Mouse (Mus musculus) forebrain, postnatal 0 days (tissue): ENCODE measurements around the gene Hoxb9. TPM values are rescaled to one million over a fixed set of nuclear protein-coding genes. Genes with fewer than 3 reads are reported as not detected.

Source experiments
- ATAC-seq: fragments of 200-750 bp; cut with Nextera tagmentation; 2 replicates; pipeline ENCODE4 v1.8.0; 2017; ENCODE audit warnings: mild to moderate bottlenecking, moderate library complexity
- DNase-seq: peaks from one replicate; pipeline ENCODE4 v3.0.0-alpha.2; 2015
- H3K27ac ChIP-seq: fragments of 300-500 bp; sonication (generic); 2 replicates; pipeline ENCODE4 v1.5.1; 2014; ENCODE audit warnings: low read depth, mild to moderate bottlenecking, antibody characterized with exemption, low read length, moderate library complexity, mixed read lengths
- H3K27me3 ChIP-seq: fragments of 300-500 bp; sonication (generic); 2 replicates; pipeline ENCODE4 v1.6.1; 2014; ENCODE audit warnings: mild to moderate bottlenecking, low read length, mixed read lengths; ENCODE audit not compliant: insufficient read depth
- H3K36me3 ChIP-seq: fragments of 300-500 bp; sonication (generic); 2 replicates; pipeline ENCODE4 v1.6.1; 2014; ENCODE audit warnings: mild to moderate bottlenecking, moderate library complexity; ENCODE audit not compliant: insufficient read depth
- H3K4me1 ChIP-seq: fragments of 300-500 bp; sonication (generic); 2 replicates; pipeline ENCODE4 v1.6.1; 2014; ENCODE audit warnings: antibody characterized with exemption; ENCODE audit not compliant: insufficient read depth
- H3K4me2 ChIP-seq: fragments of 300-500 bp; sonication (generic); 2 replicates; pipeline ENCODE4 v1.6.1; 2014; ENCODE audit warnings: low read depth, mild to moderate bottlenecking, moderate library complexity
- H3K4me3 ChIP-seq: fragments of 300-500 bp; sonication (generic); 2 replicates; pipeline ENCODE4 v1.5.1; 2014; ENCODE audit warnings: low read depth, low read length, mixed read lengths
- H3K9ac ChIP-seq: fragments of 300-500 bp; sonication (generic); 2 replicates; pipeline ENCODE4 v1.6.1; 2014; ENCODE audit warnings: mild to moderate bottlenecking
- H3K9me3 ChIP-seq: fragments of 300-500 bp; sonication (generic); 2 replicates; pipeline ENCODE4 v1.6.1; 2016; ENCODE audit warnings: low read length
- CTCF ChIP-seq: sonication (generic); IDR thresholded peaks from 2 replicates; pipeline ENCODE4 v1.5.1; 2016; ENCODE audit warnings: antibody characterized with exemption, control low read depth, low read depth
- WGBS: fragments of 180-500 bp; shearing (Covaris S2); extraction: QIAGEN DNeasy Blood & Tissue Kit; methylation state at CpG from one replicate; pipeline ENCODE4 v1.1.7; 2014; 5-methylcytosine and 5-hydroxymethylcytosine counted together
- polyA plus RNA-seq: library from polyadenylated mRNA; unstranded; fragments of >200 nt; fragmentation: Nextera tagmentation; extraction: Ambion mirVana; gene quantifications from 2 replicates; pipeline ENCODE4 v1.2.1, GENCODE M21; 2015
- total RNA-seq: library from RNA; depleted of rRNA; stranded (reverse); fragments of >200 nt; gene quantifications from 2 replicates; pipeline ENCODE4 v1.2.3, GENCODE M21; 2014

Hoxb9 gene
- total and polyA plus RNA-seq, 2 experiments from 2014 or later = not detected

DNA sequence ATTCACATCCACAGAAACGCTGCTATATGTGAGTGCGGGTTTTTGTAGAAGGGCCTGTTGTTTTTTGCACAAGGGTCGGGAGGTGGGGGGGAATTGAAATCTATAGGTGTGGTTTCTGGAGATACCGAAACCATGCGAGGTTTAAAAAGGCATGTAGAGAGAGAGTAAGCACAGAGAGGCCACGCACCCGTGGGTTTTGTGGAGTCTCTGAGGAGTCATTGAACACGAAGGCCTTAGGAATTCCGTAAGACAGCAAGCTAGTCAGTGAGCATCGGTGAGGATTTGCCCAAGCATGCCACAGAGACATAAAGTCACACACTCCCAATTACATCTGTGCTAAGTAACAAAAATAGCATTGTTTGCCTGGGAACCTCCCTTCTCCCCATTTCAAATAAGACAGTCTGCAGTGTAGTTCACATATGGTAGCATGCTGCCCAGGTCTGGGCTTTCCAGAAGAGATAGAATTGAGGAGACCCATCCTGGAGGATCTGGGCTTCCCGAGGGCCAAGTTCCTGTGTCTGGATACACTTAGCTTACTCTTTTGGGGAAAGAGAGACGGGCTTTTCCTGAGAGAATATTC lies 18.6 kb upstream of the Hoxb9 start:
- Histone ChIP-seq H3K9me3 (no peaks in the 10 kb centered on the region), H3K4me3 (no peak overlapping the region), H3K36me3 (no peaks in the 10 kb centered on the region), H3K27me3 (peaks cover 83% of the 10 kb centered on the region), H3K4me1 (no peaks in the 10 kb centered on the region), H3K4me2 (no peak overlapping the region), H3K9ac (no peak overlapping the region), H3K27ac (no peak overlapping the region)
- ATAC-seq (no peak), DNase-seq (no peak)
- no peak for TF ChIP-seq CTCF
- WGBS = 3% methylated on average over 12 of the region's 12 CpGs

DNA sequence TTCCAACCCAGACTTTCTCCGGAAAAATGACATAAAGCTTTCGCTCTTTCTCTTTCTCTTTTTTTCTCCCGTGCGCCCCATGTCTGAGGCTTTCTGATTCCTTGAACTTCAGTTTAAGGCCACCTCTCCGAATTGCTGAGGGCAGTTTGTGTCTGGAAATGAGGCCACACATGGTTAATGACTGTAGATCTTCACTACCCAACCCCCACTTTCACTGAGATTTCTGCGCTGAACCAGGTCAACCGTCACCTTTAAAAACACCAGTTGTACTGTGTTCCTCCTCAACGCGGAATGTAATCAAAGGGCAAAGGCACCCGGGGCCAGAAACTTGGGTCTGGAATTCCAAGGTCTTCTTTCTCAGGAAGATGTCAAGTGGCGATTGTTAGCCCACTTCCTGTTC lies 17.0 kb upstream of the Hoxb9 start:
- no peaks in the 10 kb centered on the region for H3K36me3 ChIP-seq
- H3K4me2 ChIP-seq = no peak overlapping the region
- no peak for ATAC-seq
- no peak overlapping the region for H3K27ac ChIP-seq
- peaks cover 97% of the 10 kb centered on the region for H3K27me3 ChIP-seq
- 3% methylated on average over 11 of the region's 11 CpGs for WGBS
- no peak for DNase-seq
- no peak for TF ChIP-seq CTCF
- no peaks in the 10 kb centered on the region for H3K9me3 ChIP-seq
- H3K4me1 ChIP-seq = no peaks in the 10 kb centered on the region
- H3K9ac ChIP-seq = no peak overlapping the region
- H3K4me3 ChIP-seq = no peak overlapping the region

DNA sequence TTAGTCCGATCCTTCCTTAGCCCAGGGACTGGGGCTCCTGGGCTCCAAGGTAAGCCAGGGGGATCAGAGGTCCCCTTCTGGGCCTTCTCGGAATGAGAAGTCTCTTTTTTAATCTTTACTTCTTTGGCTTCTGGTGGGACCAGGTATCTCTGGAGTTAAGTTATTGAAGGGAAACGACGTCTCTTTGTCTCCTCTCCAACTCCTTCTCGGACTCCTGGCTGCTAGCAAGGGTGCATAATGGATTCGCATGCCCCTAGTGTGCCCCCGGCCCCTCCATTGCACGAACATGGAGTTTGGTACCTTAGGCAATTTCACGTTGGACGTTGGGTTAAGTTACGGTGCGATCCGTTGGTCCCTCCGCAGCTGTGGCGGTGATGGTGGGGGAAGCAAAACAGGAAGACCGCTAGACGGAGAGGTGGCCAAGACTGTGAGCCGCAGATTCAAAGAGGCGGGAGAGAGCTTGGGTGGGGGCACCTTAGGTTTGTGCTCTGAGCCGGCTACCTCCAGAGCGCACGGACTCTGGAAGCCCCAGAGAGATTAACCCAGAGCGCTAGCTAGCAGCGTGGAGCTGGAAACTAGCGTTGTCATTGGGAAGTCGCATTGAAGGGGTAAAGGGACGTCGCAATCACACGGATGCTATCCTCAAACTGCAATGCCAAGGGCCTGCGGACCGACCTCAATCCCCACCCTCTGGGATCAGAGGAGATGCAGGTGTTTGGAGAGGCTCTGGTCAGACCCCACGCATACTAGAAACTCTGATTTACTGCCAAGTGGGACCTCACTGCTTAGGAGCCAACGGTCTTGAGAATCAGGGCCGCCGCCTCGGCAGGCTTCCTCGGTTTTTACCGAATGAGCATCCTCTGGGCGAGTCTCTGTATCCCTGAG lies 15.9 kb upstream of the Hoxb9 start:
- no peak overlapping the region for H3K27ac ChIP-seq
- H3K9ac ChIP-seq = no peak overlapping the region
- ATAC-seq (no peak), DNase-seq (no peak)
- no peak for TF ChIP-seq CTCF
- no peaks in the 10 kb centered on the region for H3K9me3 ChIP-seq
- peaks cover 97% of the 10 kb centered on the region for H3K27me3 ChIP-seq
- H3K4me2 ChIP-seq = no peak overlapping the region
- no peaks in the 10 kb centered on the region for H3K4me1 ChIP-seq
- H3K4me3 ChIP-seq = no peak overlapping the region
- no peaks in the 10 kb centered on the region for H3K36me3 ChIP-seq
- WGBS = 2% methylated on average over 39 of the region's 39 CpGs

DNA sequence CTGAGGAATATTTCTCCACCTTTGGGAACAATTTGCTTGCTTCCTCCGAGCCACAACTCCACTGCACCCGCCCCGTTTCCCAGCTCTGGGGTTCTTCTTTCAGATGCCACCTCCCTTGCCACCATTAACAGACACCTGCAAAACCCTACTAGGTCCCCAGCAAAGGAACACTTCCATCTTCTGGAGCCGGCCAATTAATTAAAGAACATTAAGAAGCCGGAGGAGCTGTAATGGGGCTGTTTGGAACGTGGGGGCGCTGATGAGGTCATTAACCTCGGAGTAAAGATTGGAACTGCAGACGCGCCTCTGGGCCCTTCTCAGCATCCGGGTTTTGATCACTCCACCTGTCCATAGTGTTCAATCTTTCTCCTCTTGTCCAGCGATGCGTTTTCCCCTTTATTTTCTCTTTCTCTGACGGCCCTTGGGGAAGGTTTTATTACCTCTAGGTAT lies 15.2 kb upstream of the Hoxb9 start:
- no peaks in the 10 kb centered on the region for H3K9me3 ChIP-seq
- no peak for TF ChIP-seq CTCF
- WGBS = 1% methylated on average over 14 of the region's 14 CpGs
- H3K9ac ChIP-seq = no peak overlapping the region
- no peaks in the 10 kb centered on the region for H3K36me3 ChIP-seq
- no peak overlapping the region for H3K4me2 ChIP-seq
- ATAC-seq = no peak
- H3K27ac ChIP-seq = no peak overlapping the region
- H3K27me3 ChIP-seq = peaks cover 97% of the 10 kb centered on the region
- no peak for DNase-seq
- no peak overlapping the region for H3K4me3 ChIP-seq
- H3K4me1 ChIP-seq = no peaks in the 10 kb centered on the region

DNA sequence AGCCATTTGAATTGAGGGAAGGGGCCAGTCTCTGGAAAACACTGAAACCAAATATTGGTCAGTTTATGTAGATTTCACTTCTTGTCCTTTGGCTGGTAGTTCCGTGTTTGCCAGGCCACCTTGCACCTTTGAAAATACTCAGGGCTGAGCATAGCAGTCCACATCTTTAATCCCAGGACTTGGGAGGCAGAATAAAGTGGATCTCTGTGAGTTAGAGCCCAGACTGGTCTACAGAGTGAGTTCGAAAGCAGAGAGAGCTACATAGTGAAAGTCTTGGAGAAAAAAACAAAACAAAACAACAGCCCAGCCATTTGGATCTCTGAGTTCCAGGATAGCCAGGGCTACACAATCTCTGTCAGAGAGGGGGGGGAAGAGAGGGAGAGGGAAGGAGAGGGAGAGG lies 14.1 kb upstream of the Hoxb9 start:
- no peak for TF ChIP-seq CTCF
- Histone ChIP-seq H3K27me3 (peaks cover 98% of the 10 kb centered on the region), H3K27ac (no peak overlapping the region), H3K4me2 (no peak overlapping the region), H3K4me1 (no peaks in the 10 kb centered on the region), H3K9ac (no peak overlapping the region), H3K9me3 (no peaks in the 10 kb centered on the region), H3K4me3 (no peak overlapping the region), H3K36me3 (no peaks in the 10 kb centered on the region)
- ATAC-seq = no peak
- 24% methylated on average over 2 of the region's 2 CpGs for WGBS
- DNase-seq = no peak

DNA sequence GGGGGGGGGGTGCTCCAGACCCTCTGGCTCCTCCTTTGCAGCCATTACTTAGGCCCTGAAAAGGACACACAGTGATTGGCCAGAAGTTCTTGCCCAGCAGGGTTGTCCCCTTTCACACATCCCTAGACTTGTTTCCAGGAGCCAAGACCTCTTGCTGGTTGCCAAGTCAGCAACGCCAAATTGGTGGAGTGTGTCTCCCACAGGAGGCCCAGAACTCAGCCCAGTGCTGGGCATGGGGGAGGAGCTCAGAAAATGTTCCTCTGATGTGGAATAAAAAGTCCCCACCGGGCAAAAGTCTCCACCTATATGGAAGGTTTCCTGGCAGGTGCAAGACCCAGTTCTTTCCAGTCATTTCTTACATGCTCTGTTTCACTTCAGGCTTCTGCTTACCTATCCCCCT lies 12.2 kb upstream of the Hoxb9 start:
- no peak for ATAC-seq
- no peak overlapping the region for H3K4me3 ChIP-seq
- H3K36me3 ChIP-seq = no peaks in the 10 kb centered on the region
- H3K9me3 ChIP-seq = no peaks in the 10 kb centered on the region
- 3% methylated on average over 2 of the region's 2 CpGs for WGBS
- no peak overlapping the region for H3K27ac ChIP-seq
- DNase-seq = no peak
- no peak for TF ChIP-seq CTCF
- H3K9ac ChIP-seq = no peak overlapping the region
- no peaks in the 10 kb centered on the region for H3K4me1 ChIP-seq
- no peak overlapping the region for H3K4me2 ChIP-seq
- H3K27me3 ChIP-seq = peaks cover 98% of the 10 kb centered on the region

DNA sequence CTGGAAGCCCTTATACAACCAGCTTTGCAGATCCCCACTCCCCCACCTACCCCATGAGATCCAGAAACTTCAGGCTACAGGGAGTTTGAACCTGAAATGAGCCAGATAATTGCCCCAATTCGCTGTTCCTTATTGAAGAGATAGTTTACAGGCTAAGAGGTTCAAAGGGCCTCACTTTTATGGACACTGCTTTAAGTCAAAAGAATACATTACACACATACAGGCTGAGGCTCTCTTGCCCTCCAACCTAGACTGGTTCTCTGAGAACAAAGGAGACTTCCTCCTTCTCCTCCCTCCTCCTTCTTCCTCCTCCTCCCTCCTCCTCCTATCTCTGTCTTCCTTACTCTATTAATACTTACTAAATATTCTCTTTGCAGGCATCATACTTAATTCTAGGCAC lies 11.7 kb upstream of the Hoxb9 start:
- TF ChIP-seq CTCF = no peak
- no peaks in the 10 kb centered on the region for H3K9me3 ChIP-seq
- H3K4me3 ChIP-seq = no peak overlapping the region
- H3K27me3 ChIP-seq = peaks cover 98% of the 10 kb centered on the region
- H3K27ac ChIP-seq = no peak overlapping the region
- no peak for DNase-seq
- H3K9ac ChIP-seq = no peak overlapping the region
- ATAC-seq = no peak
- no peaks in the 10 kb centered on the region for H3K4me1 ChIP-seq
- WGBS = 0% methylated on average over 1 of the region's 1 CpGs
- no peaks in the 10 kb centered on the region for H3K36me3 ChIP-seq
- H3K4me2 ChIP-seq = no peak overlapping the region
